Mouse (Mus musculus) stomach, embryonic 16.5 days (tissue): ENCODE results near the gene Cd99l2. TPM values are rescaled to one million over a fixed set of nuclear protein-coding genes. Genes with fewer than 3 reads are reported as not detected.

Experiments used
- ATAC-seq: fragments of 200-750 bp; cut with Nextera tagmentation; 2 replicates; pipeline ENCODE4 v1.8.0; 2017; ENCODE audit warnings: moderate number of reproducible peaks, moderate TSS enrichment; ENCODE audit not compliant: insufficient read depth, low FRiP score
- H3K27ac ChIP-seq: fragments of 300-500 bp; sonication (generic); 2 replicates; pipeline ENCODE4 v1.5.1; 2014; ENCODE audit warnings: low read length
- H3K27me3 ChIP-seq: fragments of 300-500 bp; sonication (generic); 2 replicates; pipeline ENCODE4 v1.6.1; 2014; ENCODE audit warnings: low read length, control low read depth, mixed read lengths; ENCODE audit not compliant: control insufficient read depth, insufficient read depth
- H3K36me3 ChIP-seq: fragments of 300-500 bp; sonication (generic); 2 replicates; pipeline ENCODE4 v1.6.1; 2014; ENCODE audit warnings: low read length; ENCODE audit not compliant: control insufficient read depth, insufficient read depth
- H3K4me1 ChIP-seq: fragments of 300-500 bp; sonication (generic); 2 replicates; pipeline ENCODE4 v1.6.1; 2014; ENCODE audit warnings: low read length, control low read depth, mixed read lengths; ENCODE audit not compliant: control insufficient read depth, insufficient read depth
- H3K4me2 ChIP-seq: fragments of 300-500 bp; sonication (generic); 2 replicates; pipeline ENCODE4 v1.6.1; 2014; ENCODE audit warnings: low read depth, low read length, mixed read lengths
- H3K4me3 ChIP-seq: fragments of 300-500 bp; sonication (generic); replicated peaks from 2 replicates; pipeline ENCODE4 v1.5.1; 2014; ENCODE audit warnings: mild to moderate bottlenecking, low read length
- H3K9ac ChIP-seq: fragments of 300-500 bp; sonication (generic); 2 replicates; pipeline ENCODE4 v1.6.1; 2014; ENCODE audit warnings: low read length
- H3K9me3 ChIP-seq: fragments of 300-500 bp; sonication (generic); replicated peaks from 2 replicates; pipeline ENCODE4 v1.6.1; 2016; ENCODE audit warnings: low read length, control low read depth; ENCODE audit not compliant: control insufficient read depth
- WGBS: fragments of 180-500 bp; shearing (Covaris S2); extraction: QIAGEN DNeasy Blood & Tissue Kit; methylation state at CpG from one replicate; pipeline ENCODE4 v1.1.7; 2014; 5-methylcytosine and 5-hydroxymethylcytosine counted together
- polyA plus RNA-seq: library from polyadenylated mRNA; unstranded; fragments of >200 nt; fragmentation: Nextera tagmentation; extraction: Ambion mirVana; gene quantifications from 2 replicates; pipeline ENCODE4 v1.2.1, GENCODE M21; 2015

The Cd99l2 gene
- polyA plus RNA-seq, 1 experiment from 2014 or later = 33.2 TPM

DNA sequence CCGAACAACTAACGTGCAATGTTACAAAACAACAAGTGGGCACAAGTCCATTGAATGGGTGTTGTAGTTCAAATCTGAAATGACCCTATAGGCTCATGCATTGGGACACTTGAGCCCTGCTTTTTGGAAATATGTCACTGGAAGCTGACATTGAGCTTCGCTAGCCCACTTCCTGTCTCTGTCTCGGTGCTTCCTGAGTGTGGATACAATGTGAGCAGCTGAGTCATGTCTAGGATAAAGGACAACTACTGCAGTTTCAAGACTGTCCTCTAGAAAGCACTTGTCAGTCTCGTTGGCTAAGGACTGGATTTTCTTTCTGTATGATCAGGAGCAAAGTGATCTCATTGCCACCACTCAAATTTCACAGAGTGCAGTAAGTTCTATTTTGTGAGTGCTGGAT is 49.7 kb downstream of the Cd99l2 start:
- H3K27ac ChIP-seq = no peak overlapping the region
- no peak overlapping the region for H3K9ac ChIP-seq
- no peaks in the 10 kb centered on the region for H3K36me3 ChIP-seq
- 76% methylated on average over 5 of the region's 5 CpGs for WGBS
- H3K4me1 ChIP-seq = no peaks in the 10 kb centered on the region
- ATAC-seq = no peak
- H3K4me2 ChIP-seq = no peak overlapping the region
- no peak overlapping the region for H3K4me3 ChIP-seq
- no peaks in the 10 kb centered on the region for H3K9me3 ChIP-seq
- H3K27me3 ChIP-seq = no peaks in the 10 kb centered on the region

DNA sequence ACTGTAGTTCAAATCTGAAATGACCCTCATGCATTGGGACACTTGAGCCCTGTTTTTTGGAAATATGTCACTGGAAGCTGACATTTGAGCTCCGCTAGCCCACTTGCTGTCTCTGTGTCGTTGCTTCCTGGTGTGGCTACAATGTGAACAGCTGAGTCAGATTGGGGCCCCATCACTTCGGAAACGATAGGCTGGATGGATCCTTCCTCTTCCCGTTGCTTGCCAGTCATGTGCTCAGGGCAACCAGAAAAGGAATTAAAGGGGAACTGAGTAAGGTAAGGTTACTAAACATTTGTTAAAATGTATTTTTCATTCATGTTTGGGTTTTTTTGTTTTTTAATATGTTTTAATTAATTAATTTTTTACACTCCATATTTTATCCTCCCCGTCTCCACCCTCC is 53.2 kb downstream of the Cd99l2 start:
- H3K9me3 ChIP-seq = no peaks in the 10 kb centered on the region
- no peak overlapping the region for H3K27ac ChIP-seq
- H3K4me1 ChIP-seq = no peaks in the 10 kb centered on the region
- H3K4me3 ChIP-seq = no peak overlapping the region
- no peak for ATAC-seq
- WGBS = 87% methylated on average over 6 of the region's 6 CpGs
- no peaks in the 10 kb centered on the region for H3K36me3 ChIP-seq
- no peak overlapping the region for H3K4me2 ChIP-seq
- H3K27me3 ChIP-seq = no peaks in the 10 kb centered on the region
- no peak overlapping the region for H3K9ac ChIP-seq

DNA sequence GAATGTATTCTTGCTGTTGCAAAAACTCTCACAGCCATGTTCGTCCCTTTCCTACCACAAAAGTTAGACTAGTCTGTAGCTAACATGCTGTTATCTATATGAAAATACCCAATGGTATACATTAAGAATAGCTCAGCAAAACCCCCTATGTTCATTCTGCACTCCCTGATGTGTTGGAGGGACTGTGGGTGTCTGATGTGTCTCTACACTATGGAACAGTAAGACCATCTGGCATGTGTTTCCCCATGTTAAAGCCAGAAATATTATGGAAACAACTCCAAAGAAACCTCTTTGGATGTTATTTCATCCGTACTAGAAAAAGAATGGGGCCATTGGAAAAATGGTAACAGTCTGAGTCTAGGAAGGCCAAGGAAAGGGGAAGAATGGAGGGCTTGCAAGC is 57.1 kb downstream of the Cd99l2 start:
- H3K27ac ChIP-seq = no peak overlapping the region
- H3K36me3 ChIP-seq = no peaks in the 10 kb centered on the region
- no peak for ATAC-seq
- no peaks in the 10 kb centered on the region for H3K4me1 ChIP-seq
- H3K9ac ChIP-seq = no peak overlapping the region
- no peak overlapping the region for H3K4me2 ChIP-seq
- no peaks in the 10 kb centered on the region for H3K9me3 ChIP-seq
- H3K27me3 ChIP-seq = no peaks in the 10 kb centered on the region
- 90% methylated on average over 2 of the region's 2 CpGs for WGBS
- H3K4me3 ChIP-seq = no peak overlapping the region

DNA sequence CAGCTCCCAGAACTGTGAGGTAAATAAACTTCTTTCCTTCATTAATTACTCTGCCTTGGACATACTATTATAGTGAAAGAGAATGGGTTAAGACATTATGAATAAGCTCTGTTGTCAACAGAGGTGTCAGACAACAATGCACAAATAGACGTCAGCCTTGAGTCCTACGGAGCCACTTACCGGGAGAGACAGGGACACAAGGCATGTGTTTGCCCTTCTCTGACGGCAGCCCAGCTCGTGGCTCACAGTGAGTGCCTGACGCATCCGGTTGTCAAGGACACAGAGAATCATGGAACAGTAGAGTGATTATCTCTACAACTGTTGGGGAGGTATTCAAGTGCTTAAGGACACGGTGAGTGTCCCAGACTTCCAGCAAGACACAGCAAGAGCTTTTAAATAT is 57.8 kb downstream of the Cd99l2 start:
- Histone ChIP-seq H3K4me3 (no peak overlapping the region), H3K27me3 (no peaks in the 10 kb centered on the region), H3K27ac (no peak overlapping the region), H3K4me2 (no peak overlapping the region), H3K4me1 (no peaks in the 10 kb centered on the region), H3K9me3 (no peaks in the 10 kb centered on the region), H3K9ac (no peak overlapping the region), H3K36me3 (no peaks in the 10 kb centered on the region)
- 71% methylated on average over 8 of the region's 8 CpGs for WGBS
- ATAC-seq = no peak

DNA sequence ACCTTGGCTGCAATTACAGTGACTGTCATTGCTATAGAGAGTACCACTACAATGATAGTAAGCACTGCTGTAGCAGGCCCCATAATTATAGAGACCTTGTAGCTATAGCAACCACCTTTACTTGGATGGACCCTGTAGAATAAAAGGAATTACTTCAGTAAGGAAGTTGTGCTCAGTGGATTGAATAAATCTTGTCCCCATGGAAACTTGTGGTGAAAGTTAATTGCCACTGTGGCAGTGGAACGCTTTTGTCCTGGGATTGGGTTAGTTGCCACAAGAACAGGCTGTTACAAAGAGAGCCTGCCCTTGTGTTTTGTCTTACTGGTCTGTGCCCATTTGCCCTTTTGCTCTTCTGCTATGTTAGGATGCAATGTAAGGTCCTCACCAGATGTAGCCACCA is 58.2 kb downstream of the Cd99l2 start:
- Histone ChIP-seq H3K4me3 (no peak overlapping the region), H3K27me3 (no peaks in the 10 kb centered on the region), H3K9ac (no peak overlapping the region), H3K4me2 (no peak overlapping the region), H3K9me3 (no peaks in the 10 kb centered on the region), H3K36me3 (no peaks in the 10 kb centered on the region), H3K27ac (no peak overlapping the region), H3K4me1 (no peaks in the 10 kb centered on the region)
- 95% methylated on average over 1 of the region's 1 CpGs for WGBS
- no peak for ATAC-seq

DNA sequence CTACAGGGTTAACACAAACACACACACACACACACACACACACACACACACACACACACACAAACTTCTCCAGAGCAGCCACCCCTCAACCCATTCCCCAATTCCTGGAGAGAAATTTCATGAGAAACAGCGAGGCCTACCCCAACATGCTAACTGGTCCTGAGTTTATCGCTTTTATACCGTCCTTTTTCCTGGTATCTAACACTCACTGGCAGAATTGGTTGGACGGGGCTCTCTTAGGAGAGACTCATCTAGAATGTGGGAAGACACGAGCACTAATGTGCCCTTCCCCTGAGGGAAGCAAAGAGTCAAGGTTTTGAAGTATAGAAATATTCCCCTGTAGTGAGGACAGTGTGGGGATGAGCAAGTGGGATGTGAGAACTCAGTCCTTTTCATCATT is 61.7 kb downstream of the Cd99l2 start:
- WGBS = 87% methylated on average over 5 of the region's 5 CpGs
- Histone ChIP-seq H3K4me2 (no peak overlapping the region), H3K27me3 (no peaks in the 10 kb centered on the region; the same call in 1 of the 2 replicates), H3K4me1 (no peaks in the 10 kb centered on the region), H3K4me3 (no peak overlapping the region), H3K36me3 (no peaks in the 10 kb centered on the region), H3K9me3 (no peaks in the 10 kb centered on the region), H3K27ac (no peak overlapping the region), H3K9ac (no peak overlapping the region)
- no peak for ATAC-seq

DNA sequence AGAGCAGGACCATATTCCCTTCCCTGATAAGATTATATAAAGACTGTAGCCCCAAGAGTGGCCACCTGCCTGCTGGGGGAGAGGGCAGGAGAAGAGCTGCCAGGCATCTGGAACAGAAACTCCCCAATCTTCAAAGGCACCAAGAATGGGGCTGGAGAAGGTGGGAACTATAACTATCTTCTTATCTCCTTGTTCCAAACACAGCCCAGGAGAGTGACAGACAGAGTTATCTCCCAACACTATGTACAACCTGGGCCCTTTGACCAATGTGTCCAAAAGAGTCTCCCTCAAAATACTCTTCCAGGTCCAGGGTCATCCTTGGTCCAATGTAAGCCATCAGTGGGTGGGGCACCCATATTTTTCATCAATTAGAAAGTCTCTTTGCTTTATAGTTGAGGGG is 65.2 kb downstream of the Cd99l2 start:
- Histone ChIP-seq H3K27me3 (no peaks in the 10 kb centered on the region; the same call in 1 of the 2 replicates), H3K4me1 (no peaks in the 10 kb centered on the region), H3K9ac (no peak overlapping the region), H3K36me3 (no peaks in the 10 kb centered on the region), H3K27ac (no peak overlapping the region), H3K9me3 (no peaks in the 10 kb centered on the region), H3K4me3 (no peak overlapping the region), H3K4me2 (no peak overlapping the region)
- ATAC-seq = no peak

DNA sequence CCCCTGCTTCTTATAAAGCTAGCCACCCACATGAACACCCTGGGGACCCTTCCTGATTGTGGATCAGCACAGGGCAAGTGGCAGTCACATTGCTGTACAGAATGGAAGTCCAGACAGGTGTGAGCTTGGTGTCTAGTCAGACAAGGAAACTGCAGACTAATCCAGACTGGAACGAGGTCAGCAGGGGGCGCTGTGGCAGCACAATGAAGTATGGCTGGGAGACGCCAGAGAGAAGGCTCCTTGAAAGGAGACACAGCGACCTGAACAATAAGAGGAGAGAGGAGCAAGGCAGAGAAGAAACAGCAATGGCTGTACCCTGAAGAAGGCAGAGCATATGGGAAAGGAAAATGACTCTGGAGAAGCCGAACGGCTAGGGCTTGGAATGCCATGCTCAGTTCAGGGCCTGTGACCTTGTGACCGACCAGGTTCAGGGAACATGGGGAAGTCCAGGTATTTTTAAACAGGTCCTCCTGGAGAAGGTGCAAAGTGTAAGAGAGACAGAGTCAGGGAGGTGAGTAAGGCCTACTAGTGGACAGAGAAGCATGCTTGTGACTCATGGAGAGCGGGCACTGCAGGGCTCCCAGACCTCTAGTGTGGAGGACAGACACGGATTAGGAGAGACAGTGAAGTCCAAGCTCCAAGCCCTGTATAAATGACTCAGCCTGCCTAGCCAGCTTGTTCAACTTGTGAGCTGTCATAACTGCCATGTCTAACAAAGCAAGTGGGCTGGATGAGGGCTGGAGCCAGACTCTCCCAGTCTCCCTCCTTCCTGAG is 66.7 kb downstream of the Cd99l2 start:
- no peaks in the 10 kb centered on the region for H3K4me1 ChIP-seq
- no peaks in the 10 kb centered on the region for H3K36me3 ChIP-seq
- ATAC-seq = peak; percentile 37; the same call in 1 of the 2 replicates
- no peak overlapping the region for H3K9ac ChIP-seq
- H3K27ac ChIP-seq = no peak overlapping the region
- no peak overlapping the region for H3K4me2 ChIP-seq
- WGBS = 40% methylated on average over 9 of the region's 9 CpGs
- H3K4me3 ChIP-seq = no peak overlapping the region
- H3K27me3 ChIP-seq = no peaks in the 10 kb centered on the region; the same call in 1 of the 2 replicates
- no peaks in the 10 kb centered on the region for H3K9me3 ChIP-seq

DNA sequence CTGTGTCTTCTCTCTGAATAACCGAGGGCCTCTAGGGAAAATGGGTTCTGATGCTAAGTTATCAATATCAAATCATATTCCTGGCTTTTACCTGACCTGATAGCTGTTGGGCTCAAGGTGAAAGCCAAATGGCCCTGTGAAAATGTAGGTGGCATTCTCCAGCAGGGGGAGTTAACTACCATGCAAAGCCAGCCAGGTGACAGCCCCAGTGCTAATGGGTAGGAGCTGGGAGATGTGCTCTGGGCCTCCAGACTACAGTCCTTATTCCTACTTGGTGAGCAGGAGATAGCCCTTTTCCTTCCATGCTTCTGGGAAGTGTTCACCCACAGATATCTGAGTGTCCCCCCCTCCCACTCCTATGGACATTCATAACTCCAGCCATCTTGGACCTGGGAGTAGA is 67.8 kb downstream of the Cd99l2 start:
- no peak overlapping the region for H3K4me2 ChIP-seq
- H3K9me3 ChIP-seq = no peaks in the 10 kb centered on the region
- WGBS = 63% methylated on average over 1 of the region's 1 CpGs
- no peak overlapping the region for H3K9ac ChIP-seq
- H3K27ac ChIP-seq = no peak overlapping the region
- ATAC-seq = no peak
- no peak overlapping the region for H3K4me3 ChIP-seq
- H3K27me3 ChIP-seq = no peaks in the 10 kb centered on the region; the same call in 1 of the 2 replicates
- H3K4me1 ChIP-seq = no peaks in the 10 kb centered on the region
- no peaks in the 10 kb centered on the region for H3K36me3 ChIP-seq
